9 mouse cellular contexts compared by ENCODE assay signal in genomic region chr5:24624822-24625120, GRCm38 (mm10). TPM values are rescaled to one million over a fixed set of nuclear protein-coding genes. Genes with fewer than 3 reads are reported as not detected.
DNase-seq lines count a peak whose midpoint lies in the region; ATAC-seq lines count a peak whose summit lies in the region.
"Had no signal": no experiment of that assay in that cellular context is flagged by ENCODE, and none has a peak within 500 bp of the region (broad histone marks: within the 10 kb centered on the region; RNA-seq: fewer than 3 reads in every experiment).

No protein-coding gene starts in this region.

- no peak overlapping the region for H3K9ac ChIP-seq in kidney, embryonic 15.5 days
- H3K9ac ChIP-seq in embryonic facial prominence, embryonic 14.5 days (ENCODE audit: low read depth, low read length): 0 out of 2 replicates have a peak overlapping the region, but pooled peaks have one; percentile 72
- peak overlapping the region; percentile 87 for H3K9ac ChIP-seq in hindbrain, embryonic 16.5 days (ENCODE audit: low read depth, low read length)
- peak overlapping the region; percentile 78 for H3K9ac ChIP-seq in midbrain, embryonic 15.5 days

- ATAC-seq in kidney, embryonic 15.5 days (replicated peaks; ENCODE audit: low FRiP score): no peak
- no peak for ATAC-seq in embryonic facial prominence, embryonic 14.5 days (ENCODE audit: low read depth)
- ATAC-seq in hindbrain, embryonic 16.5 days: peak; percentile 6; the same call in 1 of the 2 replicates
- peak; percentile 22 for ATAC-seq in midbrain, embryonic 15.5 days (replicated peaks)

- 27% methylated on average over 4 of the region's 4 CpGs for WGBS in kidney, embryonic 15.5 days
- 33% methylated on average over 4 of the region's 4 CpGs for WGBS in embryonic facial prominence, embryonic 14.5 days
- WGBS in hindbrain, embryonic 16.5 days: 37% methylated on average over 4 of the region's 4 CpGs
- 40% methylated on average over 4 of the region's 4 CpGs for WGBS in midbrain, embryonic 15.5 days

- H3K9me3 ChIP-seq in kidney, embryonic 15.5 days (replicated peaks): no peaks in the 10 kb centered on the region
- H3K9me3 ChIP-seq in embryonic facial prominence, embryonic 14.5 days (ENCODE audit: control insufficient read depth, low read length): no peaks in the 10 kb centered on the region
- H3K9me3 ChIP-seq in hindbrain, embryonic 16.5 days (ENCODE audit: control insufficient read depth, low read length): no peaks in the 10 kb centered on the region
- H3K9me3 ChIP-seq in midbrain, embryonic 15.5 days: no peaks in the 10 kb centered on the region

- H3K27me3 ChIP-seq in kidney, embryonic 15.5 days: peaks cover 36% of the 10 kb centered on the region
- no peaks in the 10 kb centered on the region; the same call in 1 of the 2 replicates for H3K27me3 ChIP-seq in embryonic facial prominence, embryonic 14.5 days (replicated peaks; ENCODE audit: control insufficient read depth, insufficient read depth, low read length)
- H3K27me3 ChIP-seq in hindbrain, embryonic 16.5 days (replicated peaks; ENCODE audit: control insufficient read depth, insufficient read depth, low read length): no peaks in the 10 kb centered on the region; the same call in 1 of the 2 replicates
- no peaks in the 10 kb centered on the region for H3K27me3 ChIP-seq in midbrain, embryonic 15.5 days (replicated peaks)

- H3K27ac ChIP-seq in kidney, embryonic 15.5 days: no peak overlapping the region
- H3K27ac ChIP-seq in embryonic facial prominence, embryonic 14.5 days (replicated peaks; ENCODE audit: low read depth, low read length): no peak overlapping the region
- no peak overlapping the region for H3K27ac ChIP-seq in hindbrain, embryonic 16.5 days (ENCODE audit: low read depth, low read length)
- peak overlapping the region; percentile 14; the same call in 1 of the 2 replicates for H3K27ac ChIP-seq in midbrain, embryonic 15.5 days

- H3K36me3 ChIP-seq in kidney, embryonic 15.5 days: no peaks in the 10 kb centered on the region
- H3K36me3 ChIP-seq in embryonic facial prominence, embryonic 14.5 days (ENCODE audit: control insufficient read depth, insufficient read depth, low read length): no peaks in the 10 kb centered on the region
- H3K36me3 ChIP-seq in hindbrain, embryonic 16.5 days (ENCODE audit: control insufficient read depth, insufficient read depth, low read length): no peaks in the 10 kb centered on the region
- H3K36me3 ChIP-seq in midbrain, embryonic 15.5 days (replicated peaks): no peaks in the 10 kb centered on the region

- no peak for DNase-seq in kidney, postnatal 14 days
- DNase-seq in embryonic facial prominence, embryonic 14.5 days (ENCODE audit: low spot score): no peak
- DNase-seq in adipocyte (ENCODE audit: low spot score): no peak
- no peak for DNase-seq in lung, postnatal 14 days
- DNase-seq in left cerebral cortex, adult 8-10 months (ENCODE audit: low spot score in 2 of 2): no peak
- DNase-seq: cerebellum, postnatal 14 days had no signal

- peaks cover 29% of the 10 kb centered on the region for H3K4me1 ChIP-seq in kidney, embryonic 15.5 days
- peaks cover 12% of the 10 kb centered on the region; the same call in 1 of the 2 replicates for H3K4me1 ChIP-seq in embryonic facial prominence, embryonic 14.5 days (ENCODE audit: control insufficient read depth, insufficient read depth, low read length)
- H3K4me1 ChIP-seq in hindbrain, embryonic 16.5 days (ENCODE audit: control insufficient read depth, insufficient read depth, low read depth, low read length): peaks cover 30% of the 10 kb centered on the region
- H3K4me1 ChIP-seq in midbrain, embryonic 15.5 days: peaks cover 36% of the 10 kb centered on the region

- H3K4me2 ChIP-seq in kidney, embryonic 15.5 days: peak overlapping the region; percentile 88
- peak overlapping the region; percentile 85 for H3K4me2 ChIP-seq in embryonic facial prominence, embryonic 14.5 days (ENCODE audit: low read depth, low read length)
- peak overlapping the region; percentile 68 for H3K4me2 ChIP-seq in hindbrain, embryonic 16.5 days (ENCODE audit: low read length)
- peak overlapping the region; percentile 60 for H3K4me2 ChIP-seq in midbrain, embryonic 15.5 days

- no peak overlapping the region for H3K4me3 ChIP-seq in kidney, embryonic 15.5 days (replicated peaks)
- H3K4me3 ChIP-seq in embryonic facial prominence, embryonic 14.5 days (ENCODE audit: low read depth, low read length): peak overlapping the region; percentile 51; the same call in 1 of the 2 replicates
- peak overlapping the region; percentile 72 for H3K4me3 ChIP-seq in hindbrain, embryonic 16.5 days (ENCODE audit: low read length)
- peak overlapping the region; percentile 77 for H3K4me3 ChIP-seq in midbrain, embryonic 15.5 days

RNA-seq across cellular contexts. Expression of gene Smarcd3, which starts 0.6 kb away (rescaled TPM):
- polyA plus RNA-seq in kidney, embryonic 15.5 days (2015; fragmentation: Nextera tagmentation; extraction: Ambion mirVana): 26.5 and 33.4 TPM in 2 replicates
- polyA plus RNA-seq in embryonic facial prominence, embryonic 14.5 days (2014; fragmentation: Nextera tagmentation; extraction: Ambion mirVana): 48.9 and 54.7 TPM in 2 replicates
- 128 and 133 TPM in 2 replicates for polyA plus RNA-seq in hindbrain, embryonic 16.5 days (2015; fragmentation: Nextera tagmentation; extraction: Ambion mirVana)
- 182 and 186 TPM in 2 replicates for polyA plus RNA-seq in midbrain, embryonic 15.5 days (2015; fragmentation: Nextera tagmentation; extraction: Ambion mirVana)
- 100 to 1,000 TPM in 2 of 4 experiments, 10 to 100 TPM in 2; 98.6 to 117 (median 104) TPM for total RNA-seq in left cerebral cortex, adult 8-10 months (2022)

RNA-seq across cellular contexts. Expression of gene Chpf2, which starts 38.2 kb away (rescaled TPM):
- polyA plus RNA-seq in kidney, embryonic 15.5 days (2015; fragmentation: Nextera tagmentation; extraction: Ambion mirVana): 23.2 and 24.7 TPM in 2 replicates
- 21.2 and 23.4 TPM in 2 replicates for polyA plus RNA-seq in embryonic facial prominence, embryonic 14.5 days (2014; fragmentation: Nextera tagmentation; extraction: Ambion mirVana)
- polyA plus RNA-seq in hindbrain, embryonic 16.5 days (2015; fragmentation: Nextera tagmentation; extraction: Ambion mirVana): 20.6 and 21.9 TPM in 2 replicates
- polyA plus RNA-seq in midbrain, embryonic 15.5 days (2015; fragmentation: Nextera tagmentation; extraction: Ambion mirVana): 22.1 and 23.0 TPM in 2 replicates
- 10 to 100 TPM; 63.7 to 82.2 (median 70.9) TPM for total RNA-seq in left cerebral cortex, adult 8-10 months (2022)

RNA-seq across cellular contexts. Expression of gene Abcf2, which starts 47.5 kb away (rescaled TPM):
- 118 TPM in 2 replicates for polyA plus RNA-seq in kidney, embryonic 15.5 days (2015; fragmentation: Nextera tagmentation; extraction: Ambion mirVana)
- 83.7 and 96.3 TPM in 2 replicates for polyA plus RNA-seq in embryonic facial prominence, embryonic 14.5 days (2014; fragmentation: Nextera tagmentation; extraction: Ambion mirVana)
- polyA plus RNA-seq in hindbrain, embryonic 16.5 days (2015; fragmentation: Nextera tagmentation; extraction: Ambion mirVana): 80.9 and 84.8 TPM in 2 replicates
- 83.8 and 86.4 TPM in 2 replicates for polyA plus RNA-seq in midbrain, embryonic 15.5 days (2015; fragmentation: Nextera tagmentation; extraction: Ambion mirVana)
- 10 to 100 TPM; 80.5 to 93.3 (median 83.7) TPM for total RNA-seq in left cerebral cortex, adult 8-10 months (2022)

Comparison
In these comparisons a context has a peak if more than half of its experiments do, and no peak if none do; other contexts are left out.
1. ATAC-seq: peak in hindbrain, embryonic 16.5 days (single experiment) and midbrain, embryonic 15.5 days (single experiment); none in kidney, embryonic 15.5 days (single experiment) and embryonic facial prominence, embryonic 14.5 days (single experiment).
2. Peak in every context shown above with its lines, with median percentiles within 50 percentile points of each other: H3K4me2 ChIP-seq.